Mouse (Mus musculus): ENCODE results near the gene Nfib. TPM values are rescaled to one million over a fixed set of nuclear protein-coding genes. Genes with fewer than 3 reads are reported as not detected.

The Nfib gene
- polyA plus RNA-seq, 1 experiment from 2014 or later, result 31.8 TPM

GRCm38 (mm10) chr4:82248031-82248430 lies 457.5 kb downstream of the Nfib start:
- Histone ChIP-seq H3K4me1 (ENCODE audit: control insufficient read depth, insufficient read depth, low read length) (no peaks in the 10 kb centered on the region), H3K4me2 (ENCODE audit: low read depth, severe bottlenecking) (no peak overlapping the region), H3K4me3 (ENCODE audit: low read depth, low read length) (no peak overlapping the region), H3K36me3 (ENCODE audit: control insufficient read depth, insufficient read depth, low read length) (no peaks in the 10 kb centered on the region), H3K9ac (ENCODE audit: low read length) (no peak overlapping the region), H3K9me3 (ENCODE audit: control insufficient read depth, low read length) (no peaks in the 10 kb centered on the region), H3K27ac (replicated peaks; ENCODE audit: low read depth, low read length) (no peak overlapping the region), H3K27me3 (ENCODE audit: control insufficient read depth, insufficient read depth, low read length) (no peaks in the 10 kb centered on the region)
- 77% methylated on average over 5 of the region's 5 CpGs for WGBS
- ATAC-seq (ENCODE audit: insufficient number of reproducible peaks, low FRiP score, low TSS enrichment, low read depth) (no peak), DNase-seq (ENCODE audit: low spot score) (no peak)

GRCm38 (mm10) chr4:82246290-82246689 lies 459.3 kb downstream of the Nfib start:
- Histone ChIP-seq H3K4me1 (ENCODE audit: control insufficient read depth, insufficient read depth, low read length) (no peaks in the 10 kb centered on the region), H3K4me3 (ENCODE audit: low read depth, low read length) (no peak overlapping the region), H3K27ac (replicated peaks; ENCODE audit: low read depth, low read length) (no peak overlapping the region), H3K9ac (ENCODE audit: low read length) (no peak overlapping the region), H3K9me3 (ENCODE audit: control insufficient read depth, low read length) (no peaks in the 10 kb centered on the region), H3K27me3 (ENCODE audit: control insufficient read depth, insufficient read depth, low read length) (no peaks in the 10 kb centered on the region), H3K4me2 (ENCODE audit: low read depth, severe bottlenecking) (no peak overlapping the region), H3K36me3 (ENCODE audit: control insufficient read depth, insufficient read depth, low read length) (no peaks in the 10 kb centered on the region)
- no peak for DNase-seq (ENCODE audit: low spot score)
- WGBS, result 86% methylated on average over 2 of the region's 2 CpGs
- no peak for ATAC-seq (ENCODE audit: insufficient number of reproducible peaks, low FRiP score, low TSS enrichment, low read depth)

Other genes with a start within 250 kb of the Nfib start
- gene Zdhhc21, start 154.2 kb upstream of the Nfib start, polyA plus RNA-seq (2014; fragmentation: Nextera tagmentation; extraction: Ambion mirVana), result 10.1 and 11.4 TPM in 2 replicates
- 0.21 TPM in 1 of 2 replicates, not detected in the other for gene Cer1, start 179.4 kb upstream of the Nfib start, polyA plus RNA-seq (2014; fragmentation: Nextera tagmentation; extraction: Ambion mirVana)

All from limb, embryonic 11.5 days (tissue).